Mouse (Mus musculus) lung, embryonic 14.5 days (tissue): ENCODE data around the gene Six3. TPM values are rescaled to one million over a fixed set of nuclear protein-coding genes. Genes with fewer than 3 reads are reported as not detected.

Source experiments
- ATAC-seq: fragments of 200-750 bp; cut with Nextera tagmentation; 2 replicates; pipeline ENCODE4 v1.8.0; 2017; ENCODE audit warnings: mild to moderate bottlenecking, moderate TSS enrichment, moderate library complexity; ENCODE audit not compliant: insufficient read depth
- DNase-seq: peaks from one replicate; pipeline ENCODE4 v3.0.0-alpha.2; 2015
- H3K27ac ChIP-seq: fragments of 300-500 bp; sonication (generic); 2 replicates; pipeline ENCODE4 v1.5.1; 2014; ENCODE audit warnings: low read depth, mild to moderate bottlenecking, moderate library complexity
- H3K27me3 ChIP-seq: fragments of 300-500 bp; sonication (generic); 2 replicates; pipeline ENCODE4 v1.6.1; 2014; ENCODE audit warnings: low read length, control low read depth; ENCODE audit not compliant: insufficient read depth
- H3K36me3 ChIP-seq: fragments of 300-500 bp; sonication (generic); 2 replicates; pipeline ENCODE4 v1.6.1; 2014; ENCODE audit warnings: control low read depth; ENCODE audit not compliant: insufficient read depth
- H3K4me1 ChIP-seq: fragments of 300-500 bp; sonication (generic); 2 replicates; pipeline ENCODE4 v1.6.1; 2014; ENCODE audit warnings: antibody characterized with exemption, control low read depth; ENCODE audit not compliant: insufficient read depth
- H3K4me2 ChIP-seq: fragments of 300-500 bp; sonication (generic); 2 replicates; pipeline ENCODE4 v1.6.1; 2014; ENCODE audit warnings: mild to moderate bottlenecking
- H3K4me3 ChIP-seq: fragments of 300-500 bp; sonication (generic); 2 replicates; pipeline ENCODE4 v1.5.1; 2014; ENCODE audit warnings: low read depth, low read length
- H3K9ac ChIP-seq: fragments of 300-500 bp; sonication (generic); 2 replicates; pipeline ENCODE4 v1.6.1; 2014
- H3K9me3 ChIP-seq: fragments of 300-500 bp; sonication (generic); 2 replicates; pipeline ENCODE4 v1.6.1; 2016; ENCODE audit warnings: low read depth, low read length, control low read depth
- CTCF ChIP-seq: IDR thresholded peaks from 2 replicates; pipeline ENCODE4 v1.5.1; 2016; ENCODE audit warnings: antibody characterized with exemption, low read depth
- WGBS: fragments of 180-500 bp; shearing (Covaris S2); extraction: QIAGEN DNeasy Blood & Tissue Kit; methylation state at CpG from one replicate; pipeline ENCODE4 v1.1.7; 2014; 5-methylcytosine and 5-hydroxymethylcytosine counted together
- polyA plus RNA-seq: library from polyadenylated mRNA; unstranded; fragments of >200 nt; fragmentation: Nextera tagmentation; extraction: Ambion mirVana; gene quantifications from 2 replicates; pipeline ENCODE4 v1.2.1, GENCODE M21; 2014

Gene Six3
- polyA plus RNA-seq, 1 experiment from 2014 or later: not detected

DNA sequence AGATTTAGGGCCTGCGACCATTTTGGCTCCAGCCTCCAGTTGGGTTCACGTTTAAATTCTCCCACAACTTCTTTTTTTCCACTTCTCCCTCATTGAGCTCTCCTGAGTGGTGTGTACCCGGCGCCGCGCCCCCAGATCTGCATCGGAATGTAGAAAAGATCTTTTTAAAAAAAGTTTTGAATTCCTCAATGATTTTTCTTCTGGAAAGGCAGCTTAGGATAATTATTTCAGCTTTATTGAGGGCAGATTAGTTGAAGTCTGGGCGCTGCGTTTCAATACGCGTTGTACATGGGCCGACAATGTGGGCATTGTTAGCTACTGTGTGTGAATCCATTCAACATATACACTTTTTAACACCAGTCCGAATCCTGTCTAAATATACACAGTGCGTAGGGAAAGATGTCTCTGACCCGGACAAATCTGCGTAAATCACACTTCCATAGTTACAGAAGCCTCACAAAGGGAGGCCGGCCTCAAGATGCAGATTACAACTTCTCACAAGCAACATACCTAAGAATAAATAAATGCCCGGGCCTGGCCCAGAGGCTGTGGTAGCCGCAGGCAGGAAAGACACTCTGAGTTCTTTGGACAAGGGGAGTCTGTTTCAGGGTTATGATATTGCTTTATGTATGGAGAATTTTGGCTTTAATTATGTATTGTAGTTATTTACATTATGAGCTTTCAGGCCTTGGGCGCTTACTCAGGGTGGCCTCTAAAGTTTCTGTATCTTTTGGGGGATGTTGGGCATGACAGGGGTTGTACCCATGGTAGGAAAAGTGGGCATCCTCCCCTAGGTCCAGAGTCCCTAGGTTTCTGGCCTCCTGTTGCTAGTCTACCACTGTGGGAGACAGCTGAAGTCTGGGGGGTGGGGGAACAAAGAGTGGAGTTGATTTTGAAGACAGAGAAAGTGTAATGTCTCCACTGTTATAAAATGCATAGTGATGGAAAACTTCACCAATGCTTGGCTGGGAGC is 6.0 kb downstream of the Six3 start:
- WGBS: 5% methylated on average over 20 of the region's 20 CpGs
- no peak for TF ChIP-seq CTCF
- H3K9ac ChIP-seq: no peak overlapping the region
- no peaks in the 10 kb centered on the region for H3K9me3 ChIP-seq
- H3K27me3 ChIP-seq: peaks cover 100% of the 10 kb centered on the region
- H3K4me3 ChIP-seq: no peak overlapping the region
- no peak overlapping the region for H3K4me2 ChIP-seq
- DNase-seq: no peak
- H3K27ac ChIP-seq: no peak overlapping the region
- ATAC-seq: no peak
- H3K4me1 ChIP-seq: no peaks in the 10 kb centered on the region
- no peaks in the 10 kb centered on the region for H3K36me3 ChIP-seq

DNA sequence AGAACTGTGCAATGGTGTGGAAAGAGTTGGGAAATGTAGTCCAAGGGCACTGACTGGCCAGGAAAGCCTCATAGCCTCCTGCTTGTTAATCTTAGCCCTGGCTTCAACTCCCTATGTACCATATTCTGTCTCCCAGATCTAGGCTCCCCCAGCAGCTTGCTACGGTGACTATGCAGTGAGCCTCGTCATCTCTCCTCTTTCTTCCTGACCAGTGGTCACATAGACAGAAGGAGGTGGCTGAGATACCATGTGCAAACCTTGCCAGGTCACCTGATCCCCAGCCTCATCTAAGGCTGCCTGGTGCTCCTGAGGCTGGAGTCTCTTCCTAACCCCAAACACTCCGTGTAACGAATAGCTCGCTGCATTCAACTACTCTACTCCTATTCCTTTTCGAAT is 6.7 kb downstream of the Six3 start:
- H3K27me3 ChIP-seq: peaks cover 100% of the 10 kb centered on the region
- no peak for TF ChIP-seq CTCF
- 1% methylated on average over 6 of the region's 6 CpGs for WGBS
- no peak overlapping the region for H3K27ac ChIP-seq
- ATAC-seq: no peak
- H3K4me2 ChIP-seq: no peak overlapping the region
- no peak overlapping the region for H3K4me3 ChIP-seq
- no peaks in the 10 kb centered on the region for H3K4me1 ChIP-seq
- H3K36me3 ChIP-seq: no peaks in the 10 kb centered on the region
- no peaks in the 10 kb centered on the region for H3K9me3 ChIP-seq
- no peak overlapping the region for H3K9ac ChIP-seq
- DNase-seq: no peak

DNA sequence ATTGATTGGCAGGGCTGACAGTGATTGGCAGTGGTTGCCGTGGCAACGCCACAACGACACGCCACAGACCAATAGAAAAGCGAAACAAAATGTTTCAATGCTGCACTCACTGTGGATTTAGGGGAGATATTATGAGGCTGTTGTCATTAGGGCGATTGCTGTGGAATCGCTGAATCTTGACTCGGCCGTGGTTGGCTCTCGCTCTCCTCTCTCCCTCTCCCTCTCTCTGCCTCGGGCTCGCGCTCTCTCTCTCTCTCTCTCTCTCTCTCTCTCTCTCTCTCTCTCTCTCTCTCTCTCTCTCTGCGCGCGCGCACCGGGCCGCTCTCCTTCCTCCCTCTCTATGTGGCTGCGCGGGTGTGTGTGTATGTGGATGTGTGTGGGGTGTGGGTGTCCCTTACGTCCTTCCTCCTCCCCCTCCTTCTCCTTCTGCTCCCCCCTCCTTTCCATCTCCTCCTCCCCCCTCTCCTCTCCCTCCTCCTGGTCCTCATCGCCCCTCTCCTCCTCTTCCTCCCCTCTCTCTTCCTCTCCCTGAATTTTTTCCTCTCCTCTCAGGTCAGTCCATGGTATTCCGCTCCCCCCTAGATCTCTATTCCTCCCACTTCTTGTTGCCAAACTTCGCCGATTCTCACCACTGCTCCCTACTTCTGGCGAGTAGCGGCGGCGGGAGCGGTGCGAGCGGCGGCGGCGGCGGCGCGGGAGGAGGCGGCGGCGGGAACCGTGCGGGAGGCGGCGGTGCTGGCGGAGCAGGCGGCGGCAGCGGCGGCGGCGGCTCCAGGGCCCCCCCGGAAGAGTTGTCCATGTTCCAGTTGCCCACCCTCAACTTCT is 7.5 kb downstream of the Six3 start:
- DNase-seq (no peak), ATAC-seq (no peak)
- no peak for TF ChIP-seq CTCF
- peak overlapping the region; percentile 50 for H3K4me2 ChIP-seq
- H3K36me3 ChIP-seq: no peaks in the 10 kb centered on the region
- H3K27me3 ChIP-seq: peaks cover 100% of the 10 kb centered on the region
- H3K27ac ChIP-seq: no peak overlapping the region
- no peaks in the 10 kb centered on the region for H3K4me1 ChIP-seq
- no peak overlapping the region for H3K9ac ChIP-seq
- no peaks in the 10 kb centered on the region for H3K9me3 ChIP-seq
- WGBS: under 1% methylated on average over 53 of the region's 54 CpGs
- H3K4me3 ChIP-seq: peak overlapping the region; percentile 17

DNA sequence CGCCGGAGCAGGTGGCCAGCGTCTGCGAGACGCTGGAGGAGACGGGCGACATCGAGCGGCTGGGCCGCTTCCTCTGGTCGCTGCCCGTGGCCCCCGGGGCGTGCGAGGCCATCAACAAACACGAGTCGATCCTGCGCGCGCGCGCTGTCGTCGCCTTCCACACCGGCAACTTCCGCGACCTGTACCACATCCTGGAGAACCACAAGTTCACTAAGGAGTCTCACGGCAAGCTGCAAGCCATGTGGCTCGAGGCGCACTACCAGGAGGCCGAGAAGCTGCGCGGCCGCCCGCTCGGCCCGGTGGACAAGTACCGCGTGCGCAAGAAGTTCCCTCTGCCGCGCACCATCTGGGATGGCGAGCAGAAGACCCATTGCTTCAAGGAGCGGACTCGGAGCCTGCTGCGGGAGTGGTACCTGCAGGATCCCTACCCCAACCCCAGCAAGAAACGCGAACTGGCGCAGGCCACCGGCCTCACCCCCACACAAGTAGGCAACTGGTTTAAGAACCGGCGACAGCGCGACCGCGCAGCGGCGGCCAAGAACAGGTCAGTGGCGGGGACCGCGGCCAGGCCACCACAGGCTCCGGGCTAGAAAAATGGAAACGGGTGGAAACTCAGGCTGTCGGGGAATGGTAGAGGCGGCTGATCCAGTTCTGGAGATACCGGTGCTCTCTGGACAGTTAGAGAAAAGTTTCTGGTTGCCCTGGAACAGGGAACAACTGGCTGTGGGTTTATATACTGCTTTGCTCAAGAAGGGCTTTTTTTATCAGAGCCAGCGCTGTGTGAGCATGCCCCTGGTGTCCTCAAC is 8.3 kb downstream of the Six3 start:
- H3K4me2 ChIP-seq: peak overlapping the region; percentile 50
- H3K9me3 ChIP-seq: no peaks in the 10 kb centered on the region
- H3K27me3 ChIP-seq: peaks cover 100% of the 10 kb centered on the region
- H3K27ac ChIP-seq: no peak overlapping the region
- WGBS: under 1% methylated on average over 67 of the region's 67 CpGs
- no peaks in the 10 kb centered on the region for H3K4me1 ChIP-seq
- ATAC-seq (no peak), DNase-seq (no peak)
- no peaks in the 10 kb centered on the region for H3K36me3 ChIP-seq
- no peak overlapping the region for H3K9ac ChIP-seq
- no peak for TF ChIP-seq CTCF
- peak overlapping the region; percentile 17 for H3K4me3 ChIP-seq

DNA sequence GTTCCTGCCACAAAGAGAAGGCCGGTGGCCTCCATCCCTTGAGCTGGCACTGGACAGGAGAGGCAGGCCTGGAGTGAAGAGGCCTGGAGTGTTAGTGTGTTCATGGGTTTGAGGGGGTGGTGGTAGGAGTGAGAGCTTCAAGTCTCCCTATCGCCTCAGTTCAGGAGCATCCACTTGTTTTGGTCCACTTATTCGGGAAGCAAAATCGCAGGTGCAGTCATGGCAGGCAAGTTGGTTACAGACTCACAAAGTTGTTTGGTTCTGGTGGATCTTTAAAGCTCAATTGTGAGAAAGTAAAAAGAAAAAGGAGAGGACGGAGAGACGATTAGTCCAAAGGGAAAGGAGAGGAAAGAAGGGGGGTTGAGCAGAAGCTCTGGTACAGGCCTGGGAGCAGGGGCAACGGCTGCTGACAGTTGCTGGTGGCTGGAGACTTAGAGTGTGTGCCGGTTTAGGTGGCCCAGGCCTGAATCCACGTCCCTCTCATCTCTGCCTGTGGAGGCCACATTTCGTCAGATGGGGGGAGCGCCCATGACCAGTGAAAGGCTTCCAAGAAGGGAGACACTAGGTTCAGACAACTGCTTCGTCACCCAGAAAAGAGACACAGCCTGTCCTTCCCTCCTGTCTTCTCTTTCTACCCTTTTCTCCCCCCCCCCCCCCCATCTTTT is 9.2 kb downstream of the Six3 start:
- no peaks in the 10 kb centered on the region for H3K4me1 ChIP-seq
- H3K27ac ChIP-seq: no peak overlapping the region
- H3K9ac ChIP-seq: no peak overlapping the region
- DNase-seq: no peak
- 7% methylated on average over 12 of the region's 12 CpGs for WGBS
- H3K36me3 ChIP-seq: no peaks in the 10 kb centered on the region
- H3K4me2 ChIP-seq: no peak overlapping the region
- no peak overlapping the region for H3K4me3 ChIP-seq
- no peaks in the 10 kb centered on the region for H3K9me3 ChIP-seq
- peaks cover 100% of the 10 kb centered on the region for H3K27me3 ChIP-seq
- no peak for TF ChIP-seq CTCF
- no peak for ATAC-seq
